Mouse (Mus musculus) layer of hippocampus, adult 8-10 months (tissue): Measurements from ENCODE around the gene Gm38392. TPM values are rescaled to one million over a fixed set of nuclear protein-coding genes. Genes with fewer than 3 reads are reported as not detected.
A peak's percentile ranks its signal among the peaks of the same experiment; 100 is the strongest.

Source experiments
- DNase-seq, 2 experiments: peaks; one replicate each; pipeline ENCODE4 v3.0.0; 2022; ENCODE audit warnings: low spot score in 2 of 2
- total RNA-seq, 4 experiments: library from RNA; stranded (reverse); gene quantifications; 2 replicates each; pipeline ENCODE4 v1.2.4; 2022

The Gm38392 gene
- total RNA-seq, 4 experiments from 2014 or later: 0.45 to 0.54 TPM; not detected in 2

- no peak for DNase-seq
These were observed 49.9 kb downstream of the Gm38392 start for GRCm38 (mm10) chr3:88237161-88237555.

DNA sequence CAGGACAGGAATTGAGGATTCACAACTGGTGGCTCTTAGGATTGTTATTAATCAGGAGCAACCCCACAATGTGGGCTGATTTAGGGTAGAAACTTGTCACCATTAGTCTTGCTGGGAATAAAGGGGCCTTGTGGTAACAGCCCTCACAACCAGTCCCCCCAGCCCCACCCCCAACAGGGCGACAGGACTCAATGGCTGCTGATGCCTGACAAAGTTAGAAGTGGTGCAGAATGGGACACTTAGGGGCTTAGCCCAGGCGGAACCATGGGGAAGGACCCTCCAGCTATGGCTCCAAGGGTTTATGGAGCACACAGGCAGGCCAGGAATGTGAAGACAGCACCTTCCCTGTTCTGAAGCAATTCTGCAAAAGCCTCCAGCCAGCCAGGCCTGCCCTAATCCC is 51.4 kb downstream of the Gm38392 start:
- DNase-seq: no peak

DNA sequence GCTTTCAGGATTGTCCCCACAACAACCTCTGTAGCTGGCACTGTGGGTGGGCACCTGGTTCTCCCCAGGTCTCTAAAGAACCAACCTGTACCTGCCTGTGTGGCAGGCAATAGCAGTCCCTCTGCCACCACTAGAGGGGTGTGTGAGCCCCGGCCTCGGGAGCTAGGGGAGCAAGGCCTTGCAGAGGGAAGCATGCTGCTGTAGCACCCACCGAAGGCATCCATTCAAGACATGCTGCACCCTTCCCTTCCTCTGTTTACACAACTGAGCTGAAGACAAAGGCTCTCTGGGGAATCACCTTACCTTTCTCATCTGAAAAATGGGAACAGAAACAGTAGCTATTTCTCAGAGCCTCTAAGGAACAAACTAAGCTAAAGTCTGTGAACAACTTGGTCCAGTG is 51.8 kb downstream of the Gm38392 start:
- no peak for DNase-seq

DNA sequence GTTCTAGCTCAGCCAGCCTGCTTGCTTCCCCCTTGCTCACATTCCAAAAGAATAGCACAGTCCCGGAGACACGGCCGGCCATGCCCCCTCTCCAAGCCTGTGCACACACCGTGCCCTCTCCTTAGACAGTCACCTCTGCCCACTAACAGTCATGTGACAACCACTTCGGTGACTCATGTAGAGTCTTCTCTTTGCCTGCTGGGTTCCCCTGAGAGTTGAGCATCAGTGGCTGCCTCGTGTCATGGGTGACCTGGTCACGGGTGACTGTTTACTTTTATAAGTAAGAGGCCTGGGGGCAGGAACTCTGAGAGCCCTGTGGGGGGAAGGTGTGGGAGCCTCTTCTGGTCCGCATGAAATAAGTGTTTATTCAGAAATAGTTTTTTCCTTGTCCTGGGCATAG is 53.0 kb downstream of the Gm38392 start:
- no peak for DNase-seq

- no peak for DNase-seq
These were observed 54.0 kb downstream of the Gm38392 start for GRCm38 (mm10) chr3:88232851-88233649.

DNA sequence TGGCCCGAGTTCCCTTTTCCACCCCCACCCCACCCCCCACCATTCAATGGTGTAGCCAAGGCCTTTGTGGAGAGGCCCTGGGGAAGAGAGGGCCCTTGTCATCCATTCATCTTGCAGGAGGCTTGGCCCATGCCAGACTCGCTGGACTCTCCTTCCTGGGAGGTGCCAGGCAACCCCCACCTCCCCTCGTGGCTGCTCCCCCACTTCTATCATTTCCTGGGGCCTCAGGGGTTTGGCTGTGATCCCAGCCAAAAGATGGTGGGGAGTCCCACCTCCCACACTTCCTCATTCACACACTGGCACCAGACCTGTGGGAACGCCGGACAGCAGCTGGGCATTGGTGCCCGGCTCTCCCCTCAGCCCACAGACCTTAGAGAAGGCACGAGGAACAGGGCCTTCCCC is 54.7 kb downstream of the Gm38392 start:
- peak; percentile 75 to 87 for DNase-seq

- DNase-seq: no peak
These were observed 55.9 kb downstream of the Gm38392 start for GRCm38 (mm10) chr3:88231061-88231641.

DNA sequence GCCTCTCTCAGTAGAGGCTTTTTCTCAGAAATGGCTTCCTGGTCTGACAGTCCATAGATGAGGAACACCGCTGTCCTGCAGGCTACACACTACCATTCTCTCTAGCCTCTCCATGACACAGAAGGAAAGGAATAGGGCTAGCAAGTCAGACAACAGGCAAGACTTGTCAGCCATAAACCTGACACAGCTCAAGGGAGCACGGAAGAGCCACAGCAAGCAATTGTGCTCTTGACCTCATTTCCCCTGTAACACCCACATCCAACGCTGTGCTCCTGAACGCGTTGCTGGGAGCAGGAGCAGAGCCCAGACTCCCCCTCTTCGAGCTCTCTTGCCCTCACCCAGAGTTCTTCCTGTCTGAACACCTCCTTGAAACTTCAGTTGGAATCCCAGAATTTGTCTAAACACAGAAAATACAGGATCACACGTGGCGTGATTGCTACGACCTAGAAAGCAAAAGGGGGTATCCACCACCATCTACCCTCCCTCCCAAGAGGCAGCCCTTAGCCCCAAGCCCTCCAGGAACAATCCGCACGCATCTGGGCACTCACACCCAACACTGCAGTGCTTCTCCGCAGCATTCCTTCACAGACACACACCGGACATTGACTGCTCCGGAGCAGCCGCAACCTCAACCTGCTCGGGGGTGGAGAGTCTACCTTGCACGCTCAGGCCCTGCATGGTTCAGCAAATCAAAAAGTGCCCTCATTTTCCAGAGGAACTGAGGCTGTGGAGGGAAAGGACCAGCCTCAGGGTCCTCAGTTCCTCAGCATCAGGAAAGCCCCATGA is 56.6 kb downstream of the Gm38392 start:
- no peak for DNase-seq

DNA sequence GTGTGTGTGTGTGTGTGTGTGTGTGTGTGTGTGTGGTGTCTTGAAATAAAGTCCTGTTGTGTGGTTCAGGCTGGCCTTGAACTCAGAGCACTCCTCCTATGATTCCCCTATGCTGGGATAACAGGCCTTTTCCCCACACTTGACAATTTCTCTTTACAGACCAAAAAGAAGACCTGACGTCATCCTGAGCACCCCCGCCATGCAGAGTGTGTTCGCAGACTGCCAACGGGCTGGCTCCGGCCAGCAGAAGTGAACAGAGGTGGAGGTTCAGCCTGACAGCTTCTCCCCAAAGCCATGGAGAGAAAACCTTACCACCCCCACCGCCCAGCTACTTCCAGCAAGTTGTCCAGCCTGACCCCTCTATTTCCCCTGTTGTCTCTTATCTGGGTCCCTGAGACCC is 57.5 kb downstream of the Gm38392 start:
- DNase-seq: no peak

GRCm38 (mm10) chr3:88228906-88229305 is 58.1 kb downstream of the Gm38392 start:
- DNase-seq: no peak

GRCm38 (mm10) chr3:88227976-88228375 is 59.0 kb downstream of the Gm38392 start:
- no peak for DNase-seq

DNA sequence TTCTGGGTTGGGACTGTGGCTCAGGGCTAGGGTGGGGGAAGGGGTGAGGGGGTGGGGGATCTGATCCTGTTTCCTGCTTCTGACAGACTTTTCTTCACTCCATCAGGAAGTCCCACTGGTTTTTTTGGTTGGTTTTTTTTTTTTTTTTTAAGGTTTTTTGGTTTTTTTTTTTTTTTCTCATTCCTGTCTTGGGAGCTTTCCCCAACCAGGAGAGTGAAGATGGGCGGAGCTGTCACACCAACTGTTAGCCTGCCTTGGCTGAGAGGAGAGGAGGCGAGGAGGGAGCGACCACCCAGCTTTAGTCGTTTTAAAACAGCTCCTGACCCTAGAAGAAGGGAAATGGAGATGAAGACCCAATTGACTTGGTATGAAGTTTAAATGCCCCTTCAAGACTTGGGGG is 59.8 kb downstream of the Gm38392 start:
- DNase-seq: no peak

- DNase-seq: peak; percentile 81 to 84
These were observed 60.7 kb downstream of the Gm38392 start for GRCm38 (mm10) chr3:88226101-88226845.

DNA sequence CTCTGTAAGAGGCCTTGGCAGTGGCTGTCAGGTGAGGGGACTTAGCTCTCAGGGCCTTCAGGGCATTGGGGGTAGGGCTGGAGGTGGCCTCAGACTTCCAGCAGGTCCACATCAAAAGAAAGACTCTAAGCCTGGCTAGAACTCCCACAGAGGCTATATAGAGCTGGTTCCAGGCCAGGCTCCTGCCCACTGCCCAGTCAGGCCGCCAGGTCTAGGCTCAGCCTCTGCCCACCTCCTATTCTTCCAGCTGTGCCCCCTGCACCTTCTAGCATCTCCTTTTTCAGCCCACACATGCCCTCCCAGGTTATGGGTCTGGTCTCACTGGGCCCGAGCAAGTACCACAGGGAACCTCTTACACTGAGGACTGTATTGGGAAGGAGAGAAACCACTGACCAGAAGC is 62.1 kb downstream of the Gm38392 start:
- DNase-seq: no peak

- DNase-seq: peak in 1 of 2 experiments; percentile 69
These were observed 64.6 kb downstream of the Gm38392 start for GRCm38 (mm10) chr3:88222446-88222845.

- DNase-seq: peak; percentile 84 to 87
These were observed 65.3 kb downstream of the Gm38392 start for GRCm38 (mm10) chr3:88221519-88222390.

- no peak for DNase-seq
These were observed 66.2 kb downstream of the Gm38392 start for GRCm38 (mm10) chr3:88220842-88221241.

GRCm38 (mm10) chr3:88219940-88220339 is 67.1 kb downstream of the Gm38392 start:
- no peak for DNase-seq

DNA sequence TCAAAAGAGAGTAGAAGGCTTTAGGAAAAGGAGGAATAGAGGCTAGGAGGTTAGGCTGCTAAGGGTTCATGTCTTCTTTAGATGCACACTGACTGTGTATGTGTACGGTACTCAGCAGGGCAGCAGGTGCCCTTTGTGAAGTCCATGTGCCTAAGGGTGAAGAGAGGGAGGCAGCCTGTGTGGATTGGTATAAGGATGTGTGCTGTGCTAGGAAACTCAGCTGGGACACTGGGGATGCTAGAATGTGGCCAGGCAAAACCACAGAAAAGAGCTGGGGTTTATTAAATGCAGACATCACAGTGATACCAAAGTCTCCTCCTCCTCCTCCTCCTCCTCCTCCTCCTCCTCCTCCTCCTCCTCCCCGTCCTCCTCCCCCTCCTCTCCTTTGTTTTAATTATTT is 69.3 kb downstream of the Gm38392 start:
- no peak for DNase-seq

- DNase-seq: no peak
These were observed 70.3 kb downstream of the Gm38392 start for GRCm38 (mm10) chr3:88216534-88217326.
